Mouse (Mus musculus) bone marrow, adult 2 months (tissue): ENCODE data around the gene Gatm.

Experiments
- CTCF ChIP-seq: fragments of 200-500 bp; IDR thresholded peaks from 2 replicates; pipeline ENCODE4 v1.5.1; 2011; ENCODE audit warnings: low read length, control low read depth; ENCODE audit not compliant: control insufficient read depth, insufficient read depth
- POLR2A ChIP-seq: fragments of 200-500 bp; IDR thresholded peaks from 2 replicates; pipeline ENCODE4 v1.6.1; 2011; ENCODE audit warnings: low read depth, mild to moderate bottlenecking, control low read depth, low read length, borderline replicate concordance; ENCODE audit not compliant: control insufficient read depth

DNA sequence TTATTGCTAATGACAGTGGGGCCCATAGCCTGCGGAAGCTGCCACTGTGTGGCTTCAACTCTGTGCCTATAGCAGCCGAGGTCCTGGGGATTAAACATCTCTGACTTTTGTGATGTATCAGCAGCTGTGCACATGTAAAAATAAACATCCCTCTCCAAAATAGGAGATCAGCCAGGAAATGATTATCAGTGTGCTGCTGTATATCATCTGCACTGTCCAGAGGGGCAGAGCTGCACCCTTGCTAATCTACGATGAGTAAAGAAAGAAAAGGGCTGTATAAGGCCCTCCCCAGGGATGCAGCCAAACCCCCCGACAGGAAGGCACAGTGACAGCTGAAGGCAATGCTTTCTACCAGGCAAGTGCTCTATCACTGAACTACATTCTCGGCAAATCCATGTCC is 34.8 kb downstream of the Gatm start:
- no peak for TF ChIP-seq POLR2A
- no peak for TF ChIP-seq CTCF
